Mouse (Mus musculus): ENCODE data around the gene Otulinl. TPM values are rescaled to one million over a fixed set of nuclear protein-coding genes. Genes with fewer than 3 reads are reported as not detected.

Otulinl gene
- polyA plus RNA-seq, 1 experiment from 2014 or later = 26.5 TPM

GRCm38 (mm10) chr15:27625014-27625889 is 56.1 kb downstream of the Otulinl start:
- H3K9ac ChIP-seq = no peak overlapping the region
- 87% methylated on average over 13 of the region's 13 CpGs for WGBS
- ATAC-seq (replicated peaks; ENCODE audit: low FRiP score) = no peak

GRCm38 (mm10) chr15:27623286-27623685 is 58.1 kb downstream of the Otulinl start:
- Histone ChIP-seq H3K9me3 (replicated peaks) (no peaks in the 10 kb centered on the region), H3K27me3 (no peaks in the 10 kb centered on the region), H3K36me3 (peaks cover 40% of the 10 kb centered on the region), H3K27ac (no peak overlapping the region), H3K4me1 (peaks cover 5% of the 10 kb centered on the region; the same call in 1 of the 2 replicates), H3K4me3 (replicated peaks) (no peak overlapping the region), H3K4me2 (no peak overlapping the region), H3K9ac (no peak overlapping the region)
- ATAC-seq (replicated peaks; ENCODE audit: low FRiP score) = no peak
- WGBS = 83% methylated on average over 6 of the region's 6 CpGs

More at GRCm38 (mm10) chr15:27625014-27625889, 56.1 kb downstream of the Otulinl start:
- H3K27ac ChIP-seq = no peak overlapping the region
- no peaks in the 10 kb centered on the region for H3K27me3 ChIP-seq
- H3K4me2 ChIP-seq = no peak overlapping the region
- H3K9me3 ChIP-seq (replicated peaks) = no peaks in the 10 kb centered on the region
- H3K4me1 ChIP-seq = peaks cover 20% of the 10 kb centered on the region
- peaks cover 30% of the 10 kb centered on the region for H3K36me3 ChIP-seq
- no peak overlapping the region for H3K4me3 ChIP-seq (replicated peaks)

- ATAC-seq (replicated peaks; ENCODE audit: low FRiP score) = no peak
- WGBS = 87% methylated on average over 6 of the region's 6 CpGs
- H3K27ac ChIP-seq = no peak overlapping the region
- H3K27me3 ChIP-seq = no peaks in the 10 kb centered on the region
- peaks cover 57% of the 10 kb centered on the region for H3K36me3 ChIP-seq
- no peaks in the 10 kb centered on the region for H3K9me3 ChIP-seq (replicated peaks)
- H3K4me3 ChIP-seq (replicated peaks) = no peak overlapping the region
- H3K4me2 ChIP-seq = no peak overlapping the region
- 0 out of 2 replicates have a peak, but pooled peaks cover 2% of the 10 kb centered on the region for H3K4me1 ChIP-seq
- no peak overlapping the region for H3K9ac ChIP-seq
These were observed 60.7 kb downstream of the Otulinl start for GRCm38 (mm10) chr15:27620475-27621185.

GRCm38 (mm10) chr15:27619683-27620082 is 61.7 kb downstream of the Otulinl start:
- Histone ChIP-seq H3K36me3 (peaks cover 61% of the 10 kb centered on the region), H3K4me2 (no peak overlapping the region), H3K27ac (no peak overlapping the region), H3K4me1 (0 out of 2 replicates have a peak, but pooled peaks cover 2% of the 10 kb centered on the region), H3K27me3 (no peaks in the 10 kb centered on the region), H3K9ac (no peak overlapping the region), H3K9me3 (replicated peaks) (no peaks in the 10 kb centered on the region), H3K4me3 (replicated peaks) (no peak overlapping the region)
- peak; percentile 91 for ATAC-seq (replicated peaks; ENCODE audit: low FRiP score)
- WGBS = 64% methylated on average over 3 of the region's 3 CpGs

- WGBS = 81% methylated on average over 6 of the region's 6 CpGs
- Histone ChIP-seq H3K9me3 (replicated peaks) (no peaks in the 10 kb centered on the region), H3K4me1 (0 out of 2 replicates have a peak, but pooled peaks cover 2% of the 10 kb centered on the region), H3K9ac (no peak overlapping the region), H3K4me2 (no peak overlapping the region), H3K36me3 (peaks cover 68% of the 10 kb centered on the region), H3K27ac (no peak overlapping the region), H3K27me3 (no peaks in the 10 kb centered on the region), H3K4me3 (replicated peaks) (no peak overlapping the region)
- no peak for ATAC-seq (replicated peaks; ENCODE audit: low FRiP score)
These were observed 62.4 kb downstream of the Otulinl start for GRCm38 (mm10) chr15:27618778-27619533.

GRCm38 (mm10) chr15:27617227-27617626 is 64.2 kb downstream of the Otulinl start:
- Histone ChIP-seq H3K9me3 (replicated peaks) (no peaks in the 10 kb centered on the region), H3K27me3 (no peaks in the 10 kb centered on the region), H3K4me3 (replicated peaks) (no peak overlapping the region), H3K36me3 (peaks cover 62% of the 10 kb centered on the region), H3K4me1 (0 out of 2 replicates have a peak, but pooled peaks cover 2% of the 10 kb centered on the region), H3K27ac (no peak overlapping the region), H3K4me2 (no peak overlapping the region), H3K9ac (no peak overlapping the region)
- ATAC-seq (replicated peaks; ENCODE audit: low FRiP score) = no peak
- WGBS = 61% methylated on average over 3 of the region's 3 CpGs

GRCm38 (mm10) chr15:27616159-27616558 is 65.2 kb downstream of the Otulinl start:
- H3K4me2 ChIP-seq = no peak overlapping the region
- 75% methylated on average over 4 of the region's 4 CpGs for WGBS
- no peaks in the 10 kb centered on the region for H3K9me3 ChIP-seq (replicated peaks)
- no peaks in the 10 kb centered on the region for H3K27me3 ChIP-seq
- no peak overlapping the region for H3K9ac ChIP-seq
- no peak overlapping the region for H3K27ac ChIP-seq
- 0 out of 2 replicates have a peak, but pooled peaks cover 2% of the 10 kb centered on the region for H3K4me1 ChIP-seq
- no peak overlapping the region for H3K4me3 ChIP-seq (replicated peaks)
- H3K36me3 ChIP-seq = peaks cover 70% of the 10 kb centered on the region
- ATAC-seq (replicated peaks; ENCODE audit: low FRiP score) = no peak

GRCm38 (mm10) chr15:27613255-27613654 is 68.1 kb downstream of the Otulinl start:
- H3K9ac ChIP-seq = no peak overlapping the region
- no peak for ATAC-seq (replicated peaks; ENCODE audit: low FRiP score)
- H3K36me3 ChIP-seq = peaks cover 69% of the 10 kb centered on the region
- 95% methylated on average over 4 of the region's 4 CpGs for WGBS
- no peaks in the 10 kb centered on the region for H3K9me3 ChIP-seq (replicated peaks)
- 0 out of 2 replicates have a peak, but pooled peaks cover 6% of the 10 kb centered on the region for H3K4me1 ChIP-seq
- no peak overlapping the region for H3K27ac ChIP-seq
- no peak overlapping the region for H3K4me2 ChIP-seq
- H3K4me3 ChIP-seq (replicated peaks) = no peak overlapping the region
- H3K27me3 ChIP-seq = no peaks in the 10 kb centered on the region

GRCm38 (mm10) chr15:27612533-27613221 is 68.7 kb downstream of the Otulinl start:
- no peaks in the 10 kb centered on the region for H3K9me3 ChIP-seq (replicated peaks)
- no peaks in the 10 kb centered on the region for H3K27me3 ChIP-seq
- H3K4me1 ChIP-seq = 0 out of 2 replicates have a peak, but pooled peaks cover 6% of the 10 kb centered on the region
- H3K36me3 ChIP-seq = peaks cover 68% of the 10 kb centered on the region
- H3K9ac ChIP-seq = no peak overlapping the region
- H3K4me2 ChIP-seq = no peak overlapping the region
- 52% methylated on average over 6 of the region's 6 CpGs for WGBS
- no peak overlapping the region for H3K4me3 ChIP-seq (replicated peaks)
- no peak overlapping the region for H3K27ac ChIP-seq
- ATAC-seq (replicated peaks; ENCODE audit: low FRiP score) = peak; percentile 48; the same call in 1 of the 2 replicates

- Histone ChIP-seq H3K36me3 (peaks cover 74% of the 10 kb centered on the region), H3K27me3 (no peaks in the 10 kb centered on the region)
These were observed 71.8 kb downstream of the Otulinl start for GRCm38 (mm10) chr15:27609554-27609953.

GRCm38 (mm10) chr15:27605252-27605651 is 76.1 kb downstream of the Otulinl start:
- Histone ChIP-seq H3K4me1 (0 out of 2 replicates have a peak, but pooled peaks cover 6% of the 10 kb centered on the region), H3K36me3 (peaks cover 79% of the 10 kb centered on the region), H3K4me2 (no peak overlapping the region), H3K27me3 (no peaks in the 10 kb centered on the region), H3K9ac (no peak overlapping the region), H3K27ac (no peak overlapping the region), H3K9me3 (replicated peaks) (no peaks in the 10 kb centered on the region), H3K4me3 (replicated peaks) (no peak overlapping the region)
- ATAC-seq (replicated peaks; ENCODE audit: low FRiP score) = no peak
- WGBS = 72% methylated on average over 3 of the region's 3 CpGs

More at GRCm38 (mm10) chr15:27609554-27609953, 71.8 kb downstream of the Otulinl start:
- no peak overlapping the region for H3K4me3 ChIP-seq (replicated peaks)
- 65% methylated on average over 4 of the region's 4 CpGs for WGBS
- no peak for ATAC-seq (replicated peaks; ENCODE audit: low FRiP score)
- no peak overlapping the region for H3K4me2 ChIP-seq
- no peak overlapping the region for H3K27ac ChIP-seq
- H3K9me3 ChIP-seq (replicated peaks) = no peaks in the 10 kb centered on the region
- no peak overlapping the region for H3K9ac ChIP-seq
- 0 out of 2 replicates have a peak, but pooled peaks cover 6% of the 10 kb centered on the region for H3K4me1 ChIP-seq
